Mouse (Mus musculus) CH12F3 (cell line): ENCODE data around the gene Plac9a.

Experiments used
- in situ Hi-C: fragments of 300-500 bp; cut with MboI; formaldehyde crosslinking; loops from 2 replicates; pipeline ENCODE4 v1.14.3; 2020; ENCODE audit warnings: low sequenced_read_pairs

The Plac9a gene

GRCm38 (mm10) chr14:25839791-25840190 is 63.1 kb downstream of the Plac9a start:
- in situ Hi-C loops, result no loop called here

- in situ Hi-C loops, result no loop called here
Measured at GRCm38 (mm10) chr14:25838411-25838810, 64.5 kb downstream of the Plac9a start.
